Mouse (Mus musculus) CH12.LX (cell line): Measurements from ENCODE around the gene Acsl1.

ENCODE experiments used
- BHLHE40 ChIP-seq: IDR thresholded peaks from 2 replicates; pipeline ENCODE4 v1.6.1; 2011; ENCODE audit warnings: mild to moderate bottlenecking, low read depth, low read length, improper control_type of control experiment
- CTCF ChIP-seq, 2 experiments: IDR thresholded peaks in 1 of 2; conservative IDR thresholded peaks in 1 of 2; 2 replicates each; pipeline ENCODE4 v1.5.1; 2011 to 2012; ENCODE audit warnings: low read depth in 2 of 2, low read length in 2 of 2, improper control_type of control experiment in 1 of 2, inconsistent platforms in 1 of 2, mild to moderate bottlenecking in 1 of 2, moderate library complexity in 1 of 2
- EP300 ChIP-seq: IDR thresholded peaks from 2 replicates; pipeline ENCODE4 v1.6.1; 2011; ENCODE audit warnings: low read length, improper control_type of control experiment
- GABPA ChIP-seq: IDR thresholded peaks from 2 replicates; pipeline ENCODE4 v1.6.1; 2012; ENCODE audit warnings: low read depth, low read length, improper control_type of control experiment, inconsistent platforms; ENCODE audit not compliant: insufficient replicate concordance
- KAT2A ChIP-seq: IDR thresholded peaks from 2 replicates; pipeline ENCODE4 v1.6.1; 2012; ENCODE audit warnings: low read length, improper control_type of control experiment, inconsistent platforms; ENCODE audit not compliant: insufficient replicate concordance
- MAFK ChIP-seq: IDR thresholded peaks from 2 replicates; pipeline ENCODE4 v1.6.1; 2011; ENCODE audit warnings: low read length, improper control_type of control experiment; ENCODE audit not compliant: insufficient replicate concordance
- MAX ChIP-seq: IDR thresholded peaks from 2 replicates; pipeline ENCODE4 v1.6.1; 2011; ENCODE audit warnings: low read length, improper control_type of control experiment
- MEF2A ChIP-seq: IDR thresholded peaks from 2 replicates; pipeline ENCODE4 v1.6.1; 2014; ENCODE audit warnings: low read depth, mild to moderate bottlenecking, inconsistent platforms, low read length, improper control_type of control experiment, borderline replicate concordance
- NELFE ChIP-seq: IDR thresholded peaks from 2 replicates; pipeline ENCODE4 v1.6.1; 2011; ENCODE audit warnings: low read depth, low read length, improper control_type of control experiment
- POLR2A ChIP-seq: IDR thresholded peaks from 2 replicates; pipeline ENCODE4 v1.6.1; 2011; ENCODE audit warnings: low read depth, mild to moderate bottlenecking, improper control_type of control experiment, low read length
- POLR2AphosphoS2 ChIP-seq: IDR thresholded peaks from 2 replicates; pipeline ENCODE4 v1.6.1; 2011; ENCODE audit warnings: low read depth, low read length, improper control_type of control experiment
- RAD21 ChIP-seq: IDR thresholded peaks from 2 replicates; pipeline ENCODE4 v1.6.1; 2011; ENCODE audit warnings: low read depth, mild to moderate bottlenecking, low read length, improper control_type of control experiment, moderate library complexity
- TCF12 ChIP-seq: IDR thresholded peaks from 2 replicates; pipeline ENCODE4 v1.6.1; 2014; ENCODE audit warnings: low read depth, mild to moderate bottlenecking, inconsistent platforms, low read length, improper control_type of control experiment

- TF ChIP-seq POLR2A (no peak), GABPA (no peak), EP300 (no peak), POLR2AphosphoS2 (no peak), TCF12 (no peak), CTCF (conservative IDR thresholded peaks at IDR 0.05 in 1 of 2, IDR thresholded peaks at IDR 0.05 in 1 of 2; ENCODE audit: low read depth in 2 of 2, low read length in 2 of 2) (no peak), MEF2A (no peak), BHLHE40 (no peak), MAX (no peak), RAD21 (no peak), KAT2A (no peak), NELFE (no peak), MAFK (no peak)
Measured at GRCm38 (mm10) chr8:46546431-46547176, 75.8 kb downstream of the Acsl1 start.
